Mouse (Mus musculus): Measurements from ENCODE around the gene Tmem186.

Tmem186 gene

GRCm38 (mm10) chr16:8612214-8613005 is 25.1 kb downstream of the Tmem186 start:
- DNase-seq (ENCODE audit: low spot score in 2 of 2), result no peak

GRCm38 (mm10) chr16:8610397-8610796 is 27.1 kb downstream of the Tmem186 start:
- DNase-seq (ENCODE audit: low spot score in 2 of 2), result no peak

DNA sequence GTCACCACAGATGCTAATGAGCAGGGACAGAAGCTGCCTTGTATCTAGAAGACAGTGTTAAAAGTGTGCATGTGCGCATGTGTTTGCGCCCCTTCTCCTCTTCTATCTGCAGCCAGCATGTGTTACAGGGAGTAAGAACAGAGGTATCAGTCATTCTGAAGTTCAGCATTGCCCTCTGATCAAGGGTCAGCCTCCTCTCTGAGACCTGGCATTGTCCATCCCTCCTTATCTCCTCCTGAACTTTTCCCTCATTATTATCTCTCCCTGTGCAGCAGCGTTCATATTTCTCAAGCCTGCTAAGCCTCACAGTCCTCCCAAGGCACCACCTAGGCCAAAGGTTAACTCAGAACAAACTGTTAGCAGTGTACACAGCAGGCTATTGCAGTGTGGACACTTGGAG is 33.7 kb downstream of the Tmem186 start:
- DNase-seq (ENCODE audit: low spot score in 2 of 2), result no peak

- DNase-seq (ENCODE audit: low spot score in 2 of 2), result no peak
Observed at GRCm38 (mm10) chr16:8597516-8597915, 40.0 kb downstream of the Tmem186 start.

- DNase-seq (ENCODE audit: low spot score in 2 of 2), result no peak
Observed at GRCm38 (mm10) chr16:8596336-8596735, 41.2 kb downstream of the Tmem186 start.

DNA sequence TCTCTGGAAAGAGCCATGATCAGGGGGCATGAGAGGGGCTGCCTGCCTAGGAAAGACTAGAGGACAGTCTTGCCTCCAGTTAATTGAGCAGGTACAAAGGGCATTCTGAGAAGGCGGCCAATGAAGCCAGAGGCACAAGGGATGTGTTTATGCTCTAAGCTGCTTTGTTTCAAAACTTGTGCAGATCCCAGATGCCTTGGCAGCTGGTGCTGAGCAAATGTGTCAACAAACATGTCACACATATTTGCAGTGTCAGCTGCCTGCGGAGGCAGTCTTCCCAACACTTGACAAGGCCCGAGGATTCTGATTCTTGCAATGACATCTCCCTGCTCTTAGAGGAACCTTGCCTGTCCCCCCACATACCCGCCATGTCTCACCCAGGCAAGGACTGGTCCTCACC is 42.1 kb downstream of the Tmem186 start:
- no peak for DNase-seq (ENCODE audit: low spot score in 2 of 2)

DNA sequence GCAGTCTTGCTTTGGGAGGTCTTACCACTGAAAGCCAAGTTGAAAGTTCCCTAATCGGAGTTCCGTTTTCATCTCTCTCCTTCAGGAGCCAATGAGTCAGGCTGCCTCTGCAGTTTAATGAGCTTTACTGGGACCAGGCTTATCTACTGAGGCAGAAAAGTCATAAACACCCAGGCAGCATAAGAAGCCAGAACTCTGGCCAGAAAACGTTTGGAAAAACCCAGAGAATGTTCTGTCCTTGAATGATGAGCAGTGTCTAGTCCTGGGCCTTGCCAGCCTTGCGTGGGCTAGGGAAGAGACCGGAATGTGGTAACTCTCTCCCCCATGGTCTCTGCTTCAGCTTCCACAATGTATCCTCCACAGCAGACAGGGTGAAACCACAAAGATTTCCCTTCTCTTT is 52.5 kb downstream of the Tmem186 start:
- no peak for DNase-seq (ENCODE audit: low spot score in 2 of 2)

GRCm38 (mm10) chr16:8584248-8584647 is 53.3 kb downstream of the Tmem186 start:
- no peak for DNase-seq (ENCODE audit: low spot score in 2 of 2)

Data from heart, adult 9 months (tissue).